Mouse (Mus musculus) forebrain, embryonic 14.5 days (tissue): ENCODE data around the gene Copb2. TPM values are rescaled to one million over a fixed set of nuclear protein-coding genes. Genes with fewer than 3 reads are reported as not detected.

Experiments used
- ATAC-seq: fragments of 200-750 bp; cut with Nextera tagmentation; 2 replicates; pipeline ENCODE4 v1.8.0; 2017; ENCODE audit warnings: mild to moderate bottlenecking, moderate library complexity
- DNase-seq: peaks from one replicate; pipeline ENCODE4 v3.0.0-alpha.2; 2015; ENCODE audit warnings: low spot score
- H3K27ac ChIP-seq: fragments of 300-500 bp; sonication (generic); 2 replicates; pipeline ENCODE4 v1.5.1; 2014; ENCODE audit warnings: low read depth, mild to moderate bottlenecking, control low read depth, low read length, moderate library complexity
- H3K27me3 ChIP-seq: fragments of 300-500 bp; sonication (generic); replicated peaks from 2 replicates; pipeline ENCODE4 v1.6.1; 2014; ENCODE audit warnings: low read length, control low read depth, mixed read lengths; ENCODE audit not compliant: control insufficient read depth, insufficient read depth
- H3K36me3 ChIP-seq: fragments of 300-500 bp; sonication (generic); 2 replicates; pipeline ENCODE4 v1.6.1; 2014; ENCODE audit warnings: low read length, control low read depth; ENCODE audit not compliant: control insufficient read depth, insufficient read depth
- H3K4me1 ChIP-seq: fragments of 300-500 bp; sonication (generic); 2 replicates; pipeline ENCODE4 v1.6.1; 2014; ENCODE audit warnings: antibody characterized with exemption, low read length, control low read depth; ENCODE audit not compliant: control insufficient read depth, insufficient read depth
- H3K4me2 ChIP-seq: fragments of 300-500 bp; sonication (generic); 2 replicates; pipeline ENCODE4 v1.6.1; 2014; ENCODE audit warnings: mild to moderate bottlenecking, control low read depth, low read length
- H3K4me3 ChIP-seq: fragments of 300-500 bp; sonication (generic); 2 replicates; pipeline ENCODE4 v1.5.1; 2014; ENCODE audit warnings: low read depth, low read length, control low read depth
- H3K9ac ChIP-seq: fragments of 300-500 bp; sonication (generic); 2 replicates; pipeline ENCODE4 v1.6.1; 2014; ENCODE audit warnings: mild to moderate bottlenecking, low read length, control low read depth, moderate library complexity
- H3K9me3 ChIP-seq: fragments of 300-500 bp; sonication (generic); replicated peaks from 2 replicates; pipeline ENCODE4 v1.6.1; 2016; ENCODE audit warnings: low read length, control low read depth, mixed read lengths; ENCODE audit not compliant: control insufficient read depth
- WGBS: fragments of 180-500 bp; shearing (Covaris S2); extraction: QIAGEN DNeasy Blood & Tissue Kit; methylation state at CpG from one replicate; pipeline ENCODE4 v1.1.7; 2014; 5-methylcytosine and 5-hydroxymethylcytosine counted together
- polyA plus RNA-seq: library from polyadenylated mRNA; unstranded; fragments of >200 nt; fragmentation: Nextera tagmentation; extraction: Ambion mirVana; gene quantifications from 2 replicates; pipeline ENCODE4 v1.2.1, GENCODE M21; 2014

Gene Copb2
- polyA plus RNA-seq, 1 experiment from 2014 or later, result 151 TPM

GRCm38 (mm10) chr9:98535763-98536162 is 27.8 kb upstream of the Copb2 start:
- ATAC-seq (no peak), DNase-seq (no peak)
- Histone ChIP-seq H3K9me3 (0 out of 2 replicates have a peak, but pooled peaks cover 2% of the 10 kb centered on the region), H3K4me3 (no peak overlapping the region), H3K36me3 (no peaks in the 10 kb centered on the region), H3K4me1 (no peaks in the 10 kb centered on the region), H3K27me3 (no peaks in the 10 kb centered on the region), H3K9ac (no peak overlapping the region), H3K27ac (no peak overlapping the region), H3K4me2 (no peak overlapping the region)

GRCm38 (mm10) chr9:98538017-98538712 is 25.4 kb upstream of the Copb2 start:
- ATAC-seq (peak; percentile 52; the same call in 1 of the 2 replicates), DNase-seq (no peak)

GRCm38 (mm10) chr9:98538713-98539360 is 24.7 kb upstream of the Copb2 start:
- 6% methylated on average over 13 of the region's 13 CpGs for WGBS
- peak; percentile 79 for ATAC-seq
- no peak overlapping the region for H3K27ac ChIP-seq

More at GRCm38 (mm10) chr9:98538017-98538712, 25.4 kb upstream of the Copb2 start:
- no peak overlapping the region for H3K27ac ChIP-seq
- no peaks in the 10 kb centered on the region for H3K36me3 ChIP-seq
- H3K4me2 ChIP-seq, result peak overlapping the region; percentile 10; the same call in 1 of the 2 replicates
- 47% methylated on average over 13 of the region's 13 CpGs for WGBS
- no peaks in the 10 kb centered on the region for H3K27me3 ChIP-seq
- no peak overlapping the region for H3K4me3 ChIP-seq
- H3K4me1 ChIP-seq, result no peaks in the 10 kb centered on the region
- 0 out of 2 replicates have a peak, but pooled peaks cover 2% of the 10 kb centered on the region for H3K9me3 ChIP-seq
- H3K9ac ChIP-seq, result no peak overlapping the region

GRCm38 (mm10) chr9:98544042-98544441 is 19.5 kb upstream of the Copb2 start:
- Histone ChIP-seq H3K4me3 (no peak overlapping the region), H3K4me1 (no peaks in the 10 kb centered on the region), H3K4me2 (no peak overlapping the region), H3K27me3 (no peaks in the 10 kb centered on the region), H3K9ac (no peak overlapping the region), H3K36me3 (no peaks in the 10 kb centered on the region), H3K9me3 (no peaks in the 10 kb centered on the region), H3K27ac (no peak overlapping the region)
- ATAC-seq (no peak), DNase-seq (no peak)
- 90% methylated on average over 3 of the region's 3 CpGs for WGBS

More at GRCm38 (mm10) chr9:98538713-98539360, 24.7 kb upstream of the Copb2 start:
- Histone ChIP-seq H3K4me2 (peak overlapping the region; percentile 10; the same call in 1 of the 2 replicates), H3K27me3 (no peaks in the 10 kb centered on the region), H3K9me3 (0 out of 2 replicates have a peak, but pooled peaks cover 2% of the 10 kb centered on the region), H3K4me1 (no peaks in the 10 kb centered on the region), H3K9ac (no peak overlapping the region), H3K36me3 (no peaks in the 10 kb centered on the region), H3K4me3 (no peak overlapping the region)
- peak; percentile 94 for DNase-seq

- Histone ChIP-seq H3K9ac (no peak overlapping the region), H3K4me2 (no peak overlapping the region), H3K4me3 (no peak overlapping the region), H3K36me3 (peaks cover 90% of the 10 kb centered on the region), H3K4me1 (no peaks in the 10 kb centered on the region), H3K27me3 (no peaks in the 10 kb centered on the region), H3K9me3 (no peaks in the 10 kb centered on the region), H3K27ac (no peak overlapping the region)
- ATAC-seq (no peak), DNase-seq (no peak)
- whole genome bisulfite sequencing, result 94% methylated on average over 4 of the region's 4 CpGs
These were observed 20.3 kb downstream of the Copb2 start for GRCm38 (mm10) chr9:98583852-98584251.

- WGBS, result 90% methylated on average over 6 of the region's 6 CpGs
- no peak overlapping the region for H3K9ac ChIP-seq
- ATAC-seq (no peak), DNase-seq (no peak)
- peak overlapping the region; percentile 92 for H3K4me2 ChIP-seq
- H3K4me3 ChIP-seq, result no peak overlapping the region
- no peaks in the 10 kb centered on the region for H3K27me3 ChIP-seq
- H3K9me3 ChIP-seq, result no peaks in the 10 kb centered on the region
- H3K4me1 ChIP-seq, result peaks cover 9% of the 10 kb centered on the region; the same call in 1 of the 2 replicates
- H3K27ac ChIP-seq, result no peak overlapping the region
- H3K36me3 ChIP-seq, result peaks cover 23% of the 10 kb centered on the region
These were observed 36.6 kb downstream of the Copb2 start for GRCm38 (mm10) chr9:98600094-98600493.

- Histone ChIP-seq H3K36me3 (peaks cover 19% of the 10 kb centered on the region), H3K4me3 (peak within 1 kb of the TSS; percentile 87), H3K27me3 (no peaks in the 10 kb centered on the region), H3K4me1 (peaks cover 9% of the 10 kb centered on the region; the same call in 1 of the 2 replicates), H3K9me3 (no peaks in the 10 kb centered on the region), H3K27ac (no peak within 1 kb of the TSS), H3K4me2 (peak within 1 kb of the TSS; percentile 92), H3K9ac (peak within 1 kb of the TSS; percentile 84)
- DNase-seq (peak; percentile 96), ATAC-seq (peak; percentile 96)
- WGBS, result under 1% methylated on average over 44 of the region's 44 CpGs
These were observed 37.8 kb downstream of the Copb2 start, which contains the start of gene Mrps22 for GRCm38 (mm10) chr9:98601156-98601836. Gene Mrps22 (minus strand): TSS chr9:98601660.

- ATAC-seq (peak; percentile 29), DNase-seq (no peak)
- peaks cover 13% of the 10 kb centered on the region for H3K36me3 ChIP-seq
- H3K27ac ChIP-seq, result no peak overlapping the region
- 53% methylated on average over 11 of the region's 11 CpGs for WGBS
- peaks cover 9% of the 10 kb centered on the region; the same call in 1 of the 2 replicates for H3K4me1 ChIP-seq
- H3K9ac ChIP-seq, result peak overlapping the region; percentile 84; the same call in 1 of the 2 replicates
- H3K4me3 ChIP-seq, result peak overlapping the region; percentile 87
- H3K4me2 ChIP-seq, result peak overlapping the region; percentile 92
- H3K9me3 ChIP-seq, result no peaks in the 10 kb centered on the region
- no peaks in the 10 kb centered on the region for H3K27me3 ChIP-seq
These were observed 38.4 kb downstream of the Copb2 start for GRCm38 (mm10) chr9:98601837-98602359.
